Mouse (Mus musculus) megakaryocyte progenitor cell, adult 5-6 weeks (primary cell): ENCODE results near the gene Tcte2. TPM values are rescaled to one million over a fixed set of nuclear protein-coding genes. Genes with fewer than 3 reads are reported as not detected.
A peak's percentile ranks its signal among the peaks of the same experiment; 100 is the strongest.
"Not testable (repeated sequence)": the region's sequence is repeated elsewhere in the genome, so short reads cannot be mapped to it uniquely, and the experiment has no call there.

Experiments used
- ATAC-seq: replicated peaks from 2 replicates; pipeline ENCODE4 v1.8.0; 2016; ENCODE audit warnings: mild to moderate bottlenecking, moderate TSS enrichment, inconsistent platforms; ENCODE audit not compliant: poor library complexity
- total RNA-seq, 2 experiments: library from RNA; stranded (forward) in 1 of 2; stranded (reverse) in 1 of 2; fragments of 157-497, 149-512 nt in 1 of 2; fragments of 200-1000 nt in 1 of 2; gene quantifications; 2 replicates each; pipeline versions ENCODE4 v1.2.3 to v1.2.4; 2015 to 2017

Tcte2 gene
- total RNA-seq (2015) = 1.0 TPM in 1 of 2 replicates, not detected in the other
- total RNA-seq (2017) = not detected in 2 replicates

DNA sequence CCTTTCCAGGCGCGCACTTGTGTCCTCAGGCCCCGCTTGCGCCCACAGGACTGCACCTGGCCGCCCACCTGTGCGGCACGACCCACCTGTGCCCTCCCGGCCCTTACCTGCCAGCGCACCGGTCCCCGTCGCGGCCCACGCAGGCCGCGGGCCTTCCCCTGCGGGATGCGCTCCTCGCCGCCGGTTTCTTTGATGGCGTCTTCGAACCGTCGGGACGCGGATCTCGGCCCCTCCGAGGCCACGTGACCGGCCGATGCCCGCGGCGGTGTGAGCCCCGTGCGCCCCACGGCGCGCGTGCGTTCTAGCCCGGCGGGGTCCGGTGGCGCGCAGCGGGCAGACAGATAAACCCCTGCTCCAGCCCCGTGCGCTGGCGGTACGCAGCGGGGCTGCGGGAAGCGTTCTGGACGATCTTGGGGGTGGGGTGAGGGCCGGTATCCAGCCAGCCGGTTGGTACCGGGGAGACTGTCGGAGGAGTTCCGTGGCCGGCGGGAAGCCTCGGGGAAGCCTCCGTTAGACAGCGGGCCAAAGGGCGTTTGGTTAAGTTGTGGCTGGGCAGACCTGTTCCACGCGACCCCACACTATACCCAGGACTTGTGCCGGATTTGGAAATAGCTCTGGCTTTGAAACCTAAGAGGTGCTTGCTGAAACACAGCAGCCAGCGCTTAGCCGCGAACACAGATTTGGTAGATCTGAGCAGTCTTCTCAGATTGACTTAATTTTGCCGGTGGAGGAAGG, at the start of gene Tcte2:
TSS of gene Tcte2 (minus strand) at position 647 of the 735 bp plus-strand sequence.
- ATAC-seq = 0 out of 2 replicates have a peak, but pooled peaks have one; percentile 14

GRCm38 (mm10) chr17:13806016-13806415, 44.4 kb upstream of the Tcte2 start:
- no peak for ATAC-seq

GRCm38 (mm10) chr17:13802836-13803408, 41.3 kb upstream of the Tcte2 start:
- no peak for ATAC-seq

DNA sequence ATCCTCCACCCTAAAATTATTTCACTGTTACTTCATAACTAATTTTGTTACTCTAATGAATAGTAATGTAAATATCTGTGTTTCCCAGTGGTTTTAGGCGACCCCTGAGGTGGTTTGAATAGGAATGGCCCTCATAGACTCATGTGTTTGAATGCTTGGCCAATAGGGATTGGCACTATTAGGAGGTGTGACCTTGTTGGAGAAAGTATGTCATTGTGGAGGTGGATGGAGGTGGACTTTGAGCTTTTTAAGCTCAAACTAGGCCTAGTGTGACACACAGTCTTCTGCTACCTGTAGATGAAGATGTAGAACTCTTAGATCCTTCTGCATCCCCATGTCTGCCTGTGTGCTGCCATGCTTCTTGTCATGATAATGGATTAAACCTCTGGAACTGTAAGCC, 36.1 kb upstream of the Tcte2 start:
- no peak for ATAC-seq

- ATAC-seq = not testable (repeated sequence)
Measured at GRCm38 (mm10) chr17:13790033-13790432, 28.4 kb upstream of the Tcte2 start.

DNA sequence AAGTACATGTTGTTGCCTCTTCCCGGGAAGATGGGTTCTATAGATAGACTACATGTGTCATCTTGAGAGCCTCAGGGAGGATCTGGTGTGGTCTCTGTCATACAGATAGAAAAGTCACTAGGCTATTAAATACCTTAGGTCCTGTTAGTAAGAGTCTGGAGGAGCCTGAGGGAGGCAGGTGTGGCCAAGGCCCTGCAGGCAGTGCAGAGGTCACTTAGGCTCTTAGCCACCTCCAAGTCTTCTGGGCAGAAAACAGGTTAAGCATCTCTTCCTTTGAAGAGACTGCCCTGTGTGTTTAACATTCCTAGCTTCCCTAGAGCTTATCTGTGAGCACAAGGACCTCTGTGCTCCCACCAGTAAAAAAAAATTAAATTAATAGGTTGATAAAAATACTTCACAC, 21.8 kb upstream of the Tcte2 start:
- ATAC-seq = no peak

- ATAC-seq = no peak
Measured at GRCm38 (mm10) chr17:13781948-13782347, 20.3 kb upstream of the Tcte2 start.

DNA sequence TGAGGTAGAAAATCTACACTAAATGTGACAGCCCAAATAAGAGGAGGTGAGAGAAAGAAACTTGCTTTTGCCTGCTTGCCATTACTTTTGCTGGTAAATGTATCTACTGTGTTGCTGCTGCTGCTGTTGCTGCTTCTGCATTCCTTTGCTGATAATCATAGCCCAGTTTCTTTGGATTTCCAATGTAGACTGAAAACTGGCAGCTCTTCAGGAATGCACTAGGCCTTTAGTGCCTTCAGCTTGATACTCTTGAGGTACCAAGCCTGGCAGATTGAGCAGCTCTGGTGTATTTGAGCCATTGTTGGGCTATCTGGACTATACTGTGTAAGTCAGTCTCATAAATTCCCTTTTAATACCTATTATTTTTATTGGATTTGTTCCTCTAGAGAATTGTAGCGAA, 17.2 kb upstream of the Tcte2 start:
- ATAC-seq = no peak

DNA sequence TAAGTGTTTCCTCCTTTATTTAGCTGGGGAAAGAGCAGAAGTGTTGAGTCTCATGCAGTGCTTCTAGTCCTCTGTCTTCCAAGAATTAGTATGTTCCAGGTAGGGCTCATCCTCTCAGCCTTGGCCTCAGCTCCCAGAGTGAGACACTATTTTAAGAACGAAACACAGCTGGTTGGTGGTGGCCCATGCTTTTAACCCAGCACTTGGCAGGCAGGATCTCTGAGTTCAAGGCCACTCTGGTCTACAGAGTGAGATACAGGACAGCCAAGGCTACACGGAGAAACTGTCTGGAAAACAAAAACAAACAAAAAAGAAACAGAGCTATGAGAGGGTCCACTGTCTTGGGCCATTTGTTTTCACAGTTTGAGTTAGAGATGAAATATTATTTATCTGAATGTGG, 16.1 kb upstream of the Tcte2 start:
- no peak for ATAC-seq

DNA sequence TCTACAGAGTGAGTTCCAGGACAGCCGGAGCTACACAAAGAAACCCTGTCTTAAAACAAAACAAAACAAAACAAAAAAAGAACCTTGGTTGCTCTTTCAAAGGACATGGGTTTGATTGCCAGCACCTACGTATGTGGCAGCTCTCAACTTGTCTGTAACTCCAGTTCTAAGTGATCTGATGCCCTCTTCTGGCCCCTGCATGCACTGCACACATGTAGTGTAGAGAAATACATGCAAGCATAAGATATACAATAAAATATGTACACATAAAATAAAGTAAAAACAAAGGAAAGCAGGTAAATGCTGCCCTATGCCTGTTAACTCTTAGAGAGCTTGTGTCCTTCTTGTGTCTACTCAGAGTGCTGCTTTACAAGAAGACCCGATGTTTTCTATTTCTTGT, 7.6 kb upstream of the Tcte2 start:
- peak; percentile 64 for ATAC-seq

GRCm38 (mm10) chr17:13768531-13768930, 6.9 kb upstream of the Tcte2 start:
- ATAC-seq = no peak

- not testable (repeated sequence) for ATAC-seq
Measured at GRCm38 (mm10) chr17:13764911-13765310, 3.3 kb upstream of the Tcte2 start.

DNA sequence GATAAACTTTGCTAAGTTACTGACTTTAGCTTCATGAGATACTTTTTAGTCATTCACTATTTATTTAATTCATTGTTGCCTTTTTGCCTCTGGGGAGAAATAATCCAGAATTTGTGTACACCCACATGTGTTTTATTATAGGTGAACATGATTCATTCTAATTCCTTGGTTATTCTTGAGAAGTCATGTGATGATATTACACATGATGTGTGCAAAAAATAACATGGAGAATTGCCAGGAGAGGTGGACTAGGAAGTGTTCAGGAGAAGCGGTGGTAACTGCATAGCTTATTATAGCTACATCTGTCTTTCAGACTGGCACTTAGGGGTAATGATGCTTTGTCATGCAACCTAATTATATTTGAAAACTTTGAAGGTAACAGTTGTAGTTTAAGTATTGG, 2.2 kb upstream of the Tcte2 start:
- ATAC-seq = no peak

DNA sequence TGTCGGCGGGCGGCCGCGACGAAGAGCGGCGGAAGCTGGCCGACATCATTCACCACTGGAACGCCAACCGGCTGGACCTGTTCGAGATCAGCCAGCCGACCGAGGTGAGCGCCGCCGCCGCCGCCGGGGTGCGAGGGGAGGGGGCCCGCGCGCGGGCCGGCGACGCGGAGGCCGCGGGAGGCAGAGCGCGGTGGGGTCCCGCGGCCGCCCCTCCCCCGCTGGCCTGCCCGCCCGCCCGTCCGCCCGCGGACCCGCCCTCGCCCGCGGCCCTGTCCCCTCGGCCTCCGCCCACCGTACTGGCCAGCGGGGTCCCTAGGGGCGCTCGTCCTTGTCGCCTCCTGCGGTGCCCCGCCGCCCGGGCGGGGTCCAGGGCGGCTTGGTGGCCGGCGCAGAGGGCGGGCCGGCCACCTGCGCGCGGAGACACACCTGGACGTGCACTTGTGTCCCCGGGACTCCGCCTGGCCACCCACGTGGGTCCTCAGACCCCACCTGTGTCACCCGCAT, 898 bp downstream of the Tcte2 start:
- no peak for ATAC-seq

GRCm38 (mm10) chr17:13759853-13760627, 1.6 kb downstream of the Tcte2 start, which contains the start of gene Afdn:
Gene Afdn (plus strand): TSS chr17:13760539.
- ATAC-seq = peak; percentile 79

GRCm38 (mm10) chr17:13759156-13759852, 2.3 kb downstream of the Tcte2 start:
- no peak for ATAC-seq

DNA sequence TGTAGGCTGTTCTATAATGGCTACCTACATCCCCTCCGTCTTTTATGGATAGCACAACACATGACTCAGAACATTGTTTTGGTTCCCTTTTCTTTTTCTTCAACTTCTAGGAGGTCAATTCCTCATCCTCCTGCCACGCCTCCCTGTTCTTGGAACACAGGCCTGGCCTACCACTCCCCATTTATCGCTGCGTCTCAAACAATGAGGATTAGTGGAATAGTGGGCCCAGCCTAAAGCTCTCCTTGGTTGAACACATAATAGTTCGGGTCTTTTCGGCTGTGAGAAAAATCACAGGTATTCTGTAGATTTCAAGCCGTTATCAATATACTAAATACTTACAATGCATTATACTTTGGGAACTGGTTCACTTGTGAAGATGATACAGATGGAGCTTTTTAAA, 3.0 kb downstream of the Tcte2 start:
- ATAC-seq = no peak

GRCm38 (mm10) chr17:13754940-13755339, 6.7 kb downstream of the Tcte2 start:
- ATAC-seq = no peak

DNA sequence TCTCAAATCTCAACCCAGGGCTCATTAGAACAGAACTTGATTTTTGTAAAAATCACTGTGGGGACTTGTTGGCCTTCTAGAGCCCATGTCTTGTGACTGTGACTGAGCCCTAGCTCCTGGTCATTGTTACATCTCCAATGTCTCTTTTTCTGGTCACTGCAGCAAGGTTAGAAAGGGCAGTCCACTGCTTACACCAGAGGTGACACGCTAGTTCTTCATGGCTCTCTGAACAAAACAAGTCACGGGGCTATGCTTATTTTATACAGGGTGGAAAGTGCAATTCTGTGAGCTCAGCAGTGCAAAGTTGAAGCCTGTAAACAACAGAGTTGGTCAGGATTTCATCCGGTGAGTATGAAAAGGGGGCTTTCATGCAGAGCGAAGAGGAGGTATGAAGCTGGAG, 7.7 kb downstream of the Tcte2 start:
- ATAC-seq = no peak

- ATAC-seq = no peak
Measured at GRCm38 (mm10) chr17:13749027-13749426, 12.6 kb downstream of the Tcte2 start.

- ATAC-seq = peak; percentile 45; the same call in 1 of the 2 replicates
Measured at GRCm38 (mm10) chr17:13747681-13748080, 13.9 kb downstream of the Tcte2 start.
